Mouse (Mus musculus) neural tube, embryonic 13.5 days (tissue): ENCODE measurements around the gene Glod4. TPM values are rescaled to one million over a fixed set of nuclear protein-coding genes. Genes with fewer than 3 reads are reported as not detected.

Experiments used
- ATAC-seq: fragments of 200-750 bp; cut with Nextera tagmentation; 2 replicates; pipeline ENCODE4 v1.8.0; 2017; ENCODE audit warnings: low read depth, mild to moderate bottlenecking, moderate TSS enrichment, moderate library complexity
- H3K27ac ChIP-seq: fragments of 300-500 bp; sonication (generic); replicated peaks from 2 replicates; pipeline ENCODE4 v1.5.1; 2015; ENCODE audit warnings: moderate library complexity, mild to moderate bottlenecking, inconsistent platforms
- H3K27me3 ChIP-seq: fragments of 300-500 bp; sonication (generic); 2 replicates; pipeline ENCODE4 v1.6.1; 2015; ENCODE audit warnings: mild to moderate bottlenecking, inconsistent platforms
- H3K36me3 ChIP-seq: fragments of 300-500 bp; sonication (generic); 2 replicates; pipeline ENCODE4 v1.6.1; 2015; ENCODE audit warnings: mild to moderate bottlenecking, inconsistent platforms
- H3K4me1 ChIP-seq: fragments of 300-500 bp; sonication (generic); replicated peaks from 2 replicates; pipeline ENCODE4 v1.6.1; 2015; ENCODE audit warnings: inconsistent platforms
- H3K4me2 ChIP-seq: fragments of 300-500 bp; sonication (generic); 2 replicates; pipeline ENCODE4 v1.6.1; 2015; ENCODE audit warnings: inconsistent platforms, mild to moderate bottlenecking, moderate library complexity
- H3K4me3 ChIP-seq: fragments of 300-500 bp; sonication (generic); 2 replicates; pipeline ENCODE4 v1.5.1; 2015; ENCODE audit warnings: mild to moderate bottlenecking, inconsistent platforms
- H3K9ac ChIP-seq: fragments of 300-500 bp; sonication (generic); 2 replicates; pipeline ENCODE4 v1.6.1; 2015; ENCODE audit warnings: moderate library complexity, mild to moderate bottlenecking, inconsistent platforms
- H3K9me3 ChIP-seq: fragments of 300-500 bp; sonication (generic); 2 replicates; pipeline ENCODE4 v1.6.1; 2016; ENCODE audit warnings: inconsistent platforms
- WGBS: fragments of 180-500 bp; shearing (Covaris S2); methylation state at CpG from one replicate; pipeline ENCODE4 v1.1.7; 2015; 5-methylcytosine and 5-hydroxymethylcytosine counted together
- polyA plus RNA-seq: library from polyadenylated mRNA; unstranded; fragments of >200 nt; fragmentation: Nextera tagmentation; extraction: Ambion mirVana; gene quantifications from 2 replicates; pipeline ENCODE4 v1.2.1, GENCODE M21; 2015

Gene Glod4
- polyA plus RNA-seq, 1 experiment from 2014 or later = 112 TPM

- no peak overlapping the region for H3K27ac ChIP-seq
- H3K9me3 ChIP-seq = no peaks in the 10 kb centered on the region
- H3K4me2 ChIP-seq = no peak overlapping the region
- no peak for ATAC-seq
- 81% methylated on average over 4 of the region's 4 CpGs for WGBS
- no peak overlapping the region for H3K4me3 ChIP-seq
- H3K27me3 ChIP-seq = no peaks in the 10 kb centered on the region
- H3K4me1 ChIP-seq = peaks cover 10% of the 10 kb centered on the region
- H3K36me3 ChIP-seq = no peaks in the 10 kb centered on the region
- no peak overlapping the region for H3K9ac ChIP-seq
These were observed 59.8 kb downstream of the Glod4 start for GRCm38 (mm10) chr11:76183745-76184144.

- WGBS = 19% methylated on average over 7 of the region's 7 CpGs
- ATAC-seq = no peak
- Histone ChIP-seq H3K4me1 (peaks cover 18% of the 10 kb centered on the region), H3K36me3 (peaks cover 8% of the 10 kb centered on the region; the same call in 1 of the 2 replicates), H3K9ac (peak overlapping the region; percentile 80), H3K27ac (no peak overlapping the region), H3K4me3 (peak overlapping the region; percentile 94), H3K9me3 (no peaks in the 10 kb centered on the region), H3K27me3 (no peaks in the 10 kb centered on the region), H3K4me2 (peak overlapping the region; percentile 82)
These were observed 63.4 kb downstream of the Glod4 start for GRCm38 (mm10) chr11:76180146-76180540.

- peak within 1 kb of the TSS; percentile 83 for H3K27ac ChIP-seq
- WGBS = under 1% methylated on average over 37 of the region's 37 CpGs
- no peaks in the 10 kb centered on the region for H3K9me3 ChIP-seq
- H3K4me3 ChIP-seq = peak within 1 kb of the TSS; percentile 94
- peaks cover 8% of the 10 kb centered on the region; the same call in 1 of the 2 replicates for H3K36me3 ChIP-seq
- H3K4me1 ChIP-seq = peaks cover 18% of the 10 kb centered on the region
- H3K4me2 ChIP-seq = peak within 1 kb of the TSS; percentile 82
- H3K27me3 ChIP-seq = no peaks in the 10 kb centered on the region
- peak within 1 kb of the TSS; percentile 80 for H3K9ac ChIP-seq
- peak; percentile 94 for ATAC-seq
These were observed 63.9 kb downstream of the Glod4 start, which contains the start of the genes Vps53 and Fam57a for GRCm38 (mm10) chr11:76179495-76180145. Gene Vps53 (minus strand): TSS chr11:76179647. Gene Fam57a (plus strand): TSS chr11:76179671.

- peak overlapping the region; percentile 94 for H3K4me3 ChIP-seq
- WGBS = 2% methylated on average over 28 of the region's 28 CpGs
These were observed 64.6 kb downstream of the Glod4 start for GRCm38 (mm10) chr11:76178726-76179494.

GRCm38 (mm10) chr11:76170207-76170606 is 73.3 kb downstream of the Glod4 start:
- H3K9ac ChIP-seq = no peak overlapping the region
- no peaks in the 10 kb centered on the region for H3K9me3 ChIP-seq
- 60% methylated on average over 5 of the region's 5 CpGs for WGBS
- ATAC-seq = no peak
- no peak overlapping the region for H3K4me2 ChIP-seq
- peaks cover 27% of the 10 kb centered on the region for H3K36me3 ChIP-seq
- H3K27me3 ChIP-seq = no peaks in the 10 kb centered on the region
- H3K4me3 ChIP-seq = no peak overlapping the region
- H3K27ac ChIP-seq = no peak overlapping the region
- H3K4me1 ChIP-seq = 0 out of 2 replicates have a peak, but pooled peaks cover 9% of the 10 kb centered on the region

More at GRCm38 (mm10) chr11:76178726-76179494, 64.6 kb downstream of the Glod4 start:
- peak; percentile 82 for ATAC-seq
- Histone ChIP-seq H3K27me3 (no peaks in the 10 kb centered on the region), H3K4me1 (peaks cover 18% of the 10 kb centered on the region), H3K4me2 (peak overlapping the region; percentile 82), H3K27ac (peak overlapping the region; percentile 83), H3K9me3 (no peaks in the 10 kb centered on the region), H3K36me3 (peaks cover 11% of the 10 kb centered on the region), H3K9ac (peak overlapping the region; percentile 80)

GRCm38 (mm10) chr11:76168976-76169375 is 74.5 kb downstream of the Glod4 start:
- Histone ChIP-seq H3K4me1 (0 out of 2 replicates have a peak, but pooled peaks cover 9% of the 10 kb centered on the region), H3K4me3 (no peak overlapping the region), H3K27ac (no peak overlapping the region), H3K9ac (no peak overlapping the region), H3K4me2 (no peak overlapping the region), H3K36me3 (peaks cover 31% of the 10 kb centered on the region), H3K9me3 (no peaks in the 10 kb centered on the region), H3K27me3 (no peaks in the 10 kb centered on the region)
- no peak for ATAC-seq
- 66% methylated on average over 3 of the region's 3 CpGs for WGBS

GRCm38 (mm10) chr11:76167079-76167765 is 76.3 kb downstream of the Glod4 start:
- 30% methylated on average over 5 of the region's 5 CpGs for WGBS
- no peak overlapping the region for H3K4me3 ChIP-seq
- ATAC-seq = no peak
- no peaks in the 10 kb centered on the region for H3K9me3 ChIP-seq
- H3K4me2 ChIP-seq = no peak overlapping the region
- no peak overlapping the region for H3K9ac ChIP-seq
- H3K36me3 ChIP-seq = peaks cover 31% of the 10 kb centered on the region
- 0 out of 2 replicates have a peak, but pooled peaks cover 9% of the 10 kb centered on the region for H3K4me1 ChIP-seq
- H3K27me3 ChIP-seq = no peaks in the 10 kb centered on the region
- H3K27ac ChIP-seq = no peak overlapping the region

- Histone ChIP-seq H3K36me3 (peaks cover 28% of the 10 kb centered on the region), H3K9ac (no peak overlapping the region), H3K27ac (no peak overlapping the region), H3K4me3 (no peak overlapping the region), H3K9me3 (no peaks in the 10 kb centered on the region), H3K4me2 (no peak overlapping the region), H3K27me3 (no peaks in the 10 kb centered on the region), H3K4me1 (0 out of 2 replicates have a peak, but pooled peaks cover 9% of the 10 kb centered on the region)
- ATAC-seq = no peak
- 89% methylated on average over 4 of the region's 4 CpGs for WGBS
These were observed 76.9 kb downstream of the Glod4 start for GRCm38 (mm10) chr11:76166657-76167056.

- WGBS = 62% methylated on average over 6 of the region's 6 CpGs
These were observed 83.3 kb downstream of the Glod4 start for GRCm38 (mm10) chr11:76160251-76160650.

GRCm38 (mm10) chr11:76158375-76158774 is 85.2 kb downstream of the Glod4 start:
- Histone ChIP-seq H3K27ac (no peak overlapping the region), H3K4me3 (no peak overlapping the region), H3K9ac (no peak overlapping the region), H3K4me2 (no peak overlapping the region), H3K4me1 (no peaks in the 10 kb centered on the region), H3K9me3 (no peaks in the 10 kb centered on the region), H3K27me3 (no peaks in the 10 kb centered on the region), H3K36me3 (peaks cover 92% of the 10 kb centered on the region)
- ATAC-seq = no peak
- WGBS = 94% methylated on average over 2 of the region's 2 CpGs

More at GRCm38 (mm10) chr11:76160251-76160650, 83.3 kb downstream of the Glod4 start:
- no peak overlapping the region for H3K4me3 ChIP-seq
- H3K27me3 ChIP-seq = no peaks in the 10 kb centered on the region
- no peaks in the 10 kb centered on the region for H3K9me3 ChIP-seq
- H3K27ac ChIP-seq = no peak overlapping the region
- H3K4me1 ChIP-seq = no peaks in the 10 kb centered on the region
- H3K36me3 ChIP-seq = peaks cover 86% of the 10 kb centered on the region
- H3K9ac ChIP-seq = no peak overlapping the region
- ATAC-seq = no peak
- no peak overlapping the region for H3K4me2 ChIP-seq

- Histone ChIP-seq H3K9ac (no peak overlapping the region), H3K4me2 (no peak overlapping the region), H3K36me3 (peaks cover 68% of the 10 kb centered on the region), H3K27ac (no peak overlapping the region), H3K4me1 (no peaks in the 10 kb centered on the region), H3K27me3 (no peaks in the 10 kb centered on the region), H3K4me3 (no peak overlapping the region), H3K9me3 (no peaks in the 10 kb centered on the region)
- WGBS = 93% methylated on average over 2 of the region's 2 CpGs
- no peak for ATAC-seq
These were observed 88.7 kb downstream of the Glod4 start for GRCm38 (mm10) chr11:76154861-76155260.

- no peaks in the 10 kb centered on the region for H3K27me3 ChIP-seq
- no peak overlapping the region for H3K27ac ChIP-seq
- peaks cover 3% of the 10 kb centered on the region for H3K4me1 ChIP-seq
- no peak overlapping the region for H3K9ac ChIP-seq
- H3K4me3 ChIP-seq = no peak overlapping the region
- ATAC-seq = no peak
- no peak overlapping the region for H3K4me2 ChIP-seq
- peaks cover 62% of the 10 kb centered on the region for H3K36me3 ChIP-seq
- no peaks in the 10 kb centered on the region for H3K9me3 ChIP-seq
- 96% methylated on average over 2 of the region's 2 CpGs for WGBS
These were observed 89.3 kb downstream of the Glod4 start for GRCm38 (mm10) chr11:76154200-76154599.
